Mouse (Mus musculus): ENCODE measurements around the gene Pwwp2b. TPM values are rescaled to one million over a fixed set of nuclear protein-coding genes. Genes with fewer than 3 reads are reported as not detected.

Gene Pwwp2b
- polyA plus RNA-seq, 1 experiment from 2014 or later: 5.8 TPM

- 0 out of 2 replicates have a peak overlapping the region, but pooled peaks have one; percentile 42 for H3K27ac ChIP-seq
- 36% methylated on average over 4 of the region's 4 CpGs for WGBS
- H3K4me3 ChIP-seq: no peak overlapping the region
- no peaks in the 10 kb centered on the region for H3K9me3 ChIP-seq (replicated peaks)
- peaks cover 21% of the 10 kb centered on the region; the same call in 1 of the 2 replicates for H3K27me3 ChIP-seq (ENCODE audit: low read depth, poor library complexity, severe bottlenecking)
- peaks cover 27% of the 10 kb centered on the region for H3K4me1 ChIP-seq
- DNase-seq (ENCODE audit: low spot score): peak; percentile 51
- H3K36me3 ChIP-seq: no peaks in the 10 kb centered on the region
These were observed 50.2 kb downstream of the Pwwp2b start for GRCm38 (mm10) chr7:139298446-139298845.

- Histone ChIP-seq H3K27ac (peak overlapping the region; percentile 46; the same call in 1 of the 2 replicates), H3K4me3 (no peak overlapping the region)
These were observed 51.1 kb downstream of the Pwwp2b start for GRCm38 (mm10) chr7:139299424-139299823.

GRCm38 (mm10) chr7:139300423-139300822, 52.1 kb downstream of the Pwwp2b start:
- Histone ChIP-seq H3K36me3 (no peaks in the 10 kb centered on the region), H3K4me1 (peaks cover 26% of the 10 kb centered on the region), H3K27ac (no peak overlapping the region), H3K4me3 (no peak overlapping the region), H3K27me3 (ENCODE audit: low read depth, poor library complexity, severe bottlenecking) (peaks cover 30% of the 10 kb centered on the region; the same call in 1 of the 2 replicates), H3K9me3 (replicated peaks) (no peaks in the 10 kb centered on the region)
- WGBS: 59% methylated on average over 7 of the region's 7 CpGs
- DNase-seq (ENCODE audit: low spot score): no peak

More at GRCm38 (mm10) chr7:139299424-139299823, 51.1 kb downstream of the Pwwp2b start:
- Histone ChIP-seq H3K27me3 (ENCODE audit: low read depth, poor library complexity, severe bottlenecking) (peaks cover 26% of the 10 kb centered on the region; the same call in 1 of the 2 replicates), H3K4me1 (peaks cover 27% of the 10 kb centered on the region), H3K9me3 (replicated peaks) (no peaks in the 10 kb centered on the region), H3K36me3 (no peaks in the 10 kb centered on the region)
- DNase-seq (ENCODE audit: low spot score): peak; percentile 96
- WGBS: 18% methylated on average over 8 of the region's 8 CpGs

GRCm38 (mm10) chr7:139301505-139301904, 53.2 kb downstream of the Pwwp2b start:
- Histone ChIP-seq H3K27ac (no peak overlapping the region), H3K4me3 (no peak overlapping the region), H3K36me3 (no peaks in the 10 kb centered on the region), H3K4me1 (peaks cover 16% of the 10 kb centered on the region), H3K27me3 (ENCODE audit: low read depth, poor library complexity, severe bottlenecking) (peaks cover 33% of the 10 kb centered on the region; the same call in 1 of the 2 replicates), H3K9me3 (replicated peaks) (no peaks in the 10 kb centered on the region)
- WGBS: 76% methylated on average over 8 of the region's 8 CpGs
- DNase-seq (ENCODE audit: low spot score): no peak

GRCm38 (mm10) chr7:139302314-139302713, 54.0 kb downstream of the Pwwp2b start:
- WGBS: 58% methylated on average over 5 of the region's 5 CpGs
- H3K27me3 ChIP-seq (ENCODE audit: low read depth, poor library complexity, severe bottlenecking): peaks cover 33% of the 10 kb centered on the region; the same call in 1 of the 2 replicates
- H3K9me3 ChIP-seq (replicated peaks): no peaks in the 10 kb centered on the region
- no peak overlapping the region for H3K4me3 ChIP-seq
- H3K4me1 ChIP-seq: peaks cover 9% of the 10 kb centered on the region
- DNase-seq (ENCODE audit: low spot score): no peak
- no peaks in the 10 kb centered on the region for H3K36me3 ChIP-seq
- H3K27ac ChIP-seq: no peak overlapping the region

- peaks cover 9% of the 10 kb centered on the region for H3K4me1 ChIP-seq
- peak; percentile 91 for DNase-seq (ENCODE audit: low spot score)
- H3K9me3 ChIP-seq (replicated peaks): no peaks in the 10 kb centered on the region
- no peak overlapping the region for H3K4me3 ChIP-seq
- peaks cover 33% of the 10 kb centered on the region; the same call in 1 of the 2 replicates for H3K27me3 ChIP-seq (ENCODE audit: low read depth, poor library complexity, severe bottlenecking)
- WGBS: 40% methylated on average over 6 of the region's 6 CpGs
- no peak overlapping the region for H3K27ac ChIP-seq
- H3K36me3 ChIP-seq: no peaks in the 10 kb centered on the region
These were observed 55.2 kb downstream of the Pwwp2b start for GRCm38 (mm10) chr7:139303280-139304011.

- Histone ChIP-seq H3K27me3 (ENCODE audit: low read depth, poor library complexity, severe bottlenecking) (peaks cover 33% of the 10 kb centered on the region; the same call in 1 of the 2 replicates), H3K27ac (no peak overlapping the region), H3K36me3 (no peaks in the 10 kb centered on the region), H3K4me3 (no peak overlapping the region), H3K4me1 (peaks cover 9% of the 10 kb centered on the region), H3K9me3 (replicated peaks) (no peaks in the 10 kb centered on the region)
- DNase-seq (ENCODE audit: low spot score): no peak
- 43% methylated on average over 5 of the region's 5 CpGs for WGBS
These were observed 56.0 kb downstream of the Pwwp2b start for GRCm38 (mm10) chr7:139304322-139304721.

GRCm38 (mm10) chr7:139307056-139307455, 58.8 kb downstream of the Pwwp2b start:
- no peak for DNase-seq (ENCODE audit: low spot score)
- Histone ChIP-seq H3K36me3 (no peaks in the 10 kb centered on the region), H3K4me1 (peaks cover 16% of the 10 kb centered on the region), H3K4me3 (no peak overlapping the region), H3K27ac (no peak overlapping the region), H3K27me3 (ENCODE audit: low read depth, poor library complexity, severe bottlenecking) (peaks cover 24% of the 10 kb centered on the region), H3K9me3 (replicated peaks) (no peaks in the 10 kb centered on the region)
- WGBS: 89% methylated on average over 2 of the region's 2 CpGs

- H3K9me3 ChIP-seq (replicated peaks): no peaks in the 10 kb centered on the region
- H3K36me3 ChIP-seq: no peaks in the 10 kb centered on the region
- 82% methylated on average over 8 of the region's 8 CpGs for WGBS
- H3K4me3 ChIP-seq: no peak overlapping the region
- peaks cover 20% of the 10 kb centered on the region for H3K4me1 ChIP-seq
- H3K27ac ChIP-seq: no peak overlapping the region
- no peak for DNase-seq (ENCODE audit: low spot score)
- peaks cover 17% of the 10 kb centered on the region for H3K27me3 ChIP-seq (ENCODE audit: low read depth, poor library complexity, severe bottlenecking)
These were observed 60.0 kb downstream of the Pwwp2b start for GRCm38 (mm10) chr7:139308140-139308895.

- Histone ChIP-seq H3K9me3 (replicated peaks) (no peaks in the 10 kb centered on the region), H3K4me3 (no peak overlapping the region), H3K36me3 (no peaks in the 10 kb centered on the region), H3K4me1 (peaks cover 20% of the 10 kb centered on the region), H3K27ac (no peak overlapping the region), H3K27me3 (ENCODE audit: low read depth, poor library complexity, severe bottlenecking) (peaks cover 14% of the 10 kb centered on the region)
- DNase-seq (ENCODE audit: low spot score): no peak
- 38% methylated on average over 2 of the region's 2 CpGs for WGBS
These were observed 60.8 kb downstream of the Pwwp2b start for GRCm38 (mm10) chr7:139309106-139309505.

GRCm38 (mm10) chr7:139310487-139310951, 62.2 kb downstream of the Pwwp2b start:
- Histone ChIP-seq H3K27me3 (ENCODE audit: low read depth, poor library complexity, severe bottlenecking) (peaks cover 7% of the 10 kb centered on the region; the same call in 1 of the 2 replicates), H3K27ac (no peak overlapping the region), H3K9me3 (replicated peaks) (no peaks in the 10 kb centered on the region), H3K36me3 (no peaks in the 10 kb centered on the region), H3K4me3 (no peak overlapping the region), H3K4me1 (peaks cover 23% of the 10 kb centered on the region)
- no peak for DNase-seq (ENCODE audit: low spot score)
- WGBS: 73% methylated on average over 6 of the region's 6 CpGs

GRCm38 (mm10) chr7:139312686-139313085, 64.4 kb downstream of the Pwwp2b start:
- Histone ChIP-seq H3K27me3 (ENCODE audit: low read depth, poor library complexity, severe bottlenecking) (peaks cover 4% of the 10 kb centered on the region; the same call in 1 of the 2 replicates), H3K36me3 (no peaks in the 10 kb centered on the region), H3K4me3 (no peak overlapping the region), H3K4me1 (peaks cover 34% of the 10 kb centered on the region), H3K9me3 (replicated peaks) (no peaks in the 10 kb centered on the region), H3K27ac (peak overlapping the region; percentile 30; the same call in 1 of the 2 replicates)
- WGBS: 70% methylated on average over 5 of the region's 5 CpGs
- no peak for DNase-seq (ENCODE audit: low spot score)

GRCm38 (mm10) chr7:139313413-139313812, 65.1 kb downstream of the Pwwp2b start:
- Histone ChIP-seq H3K4me1 (peaks cover 34% of the 10 kb centered on the region), H3K27ac (no peak overlapping the region), H3K9me3 (replicated peaks) (no peaks in the 10 kb centered on the region), H3K36me3 (no peaks in the 10 kb centered on the region), H3K4me3 (no peak overlapping the region), H3K27me3 (ENCODE audit: low read depth, poor library complexity, severe bottlenecking) (peaks cover 4% of the 10 kb centered on the region; the same call in 1 of the 2 replicates)
- 79% methylated on average over 5 of the region's 5 CpGs for WGBS
- no peak for DNase-seq (ENCODE audit: low spot score)
